Mouse (Mus musculus) CH12.LX (cell line): ENCODE measurements around the gene Macrod1.

ENCODE experiments used
- CHD1 ChIP-seq: IDR thresholded peaks from 2 replicates; pipeline ENCODE4 v1.6.1; 2012; ENCODE audit warnings: low read depth, low read length, improper control_type of control experiment, inconsistent platforms
- CHD2 ChIP-seq: IDR thresholded peaks from 2 replicates; pipeline ENCODE4 v1.6.1; 2011; ENCODE audit warnings: low read length, improper control_type of control experiment
- CTCF ChIP-seq, 2 experiments: IDR thresholded peaks in 1 of 2; conservative IDR thresholded peaks in 1 of 2; 2 replicates each; pipeline ENCODE4 v1.5.1; 2011 to 2012; ENCODE audit warnings: low read depth in 2 of 2, low read length in 2 of 2, improper control_type of control experiment in 1 of 2, inconsistent platforms in 1 of 2, mild to moderate bottlenecking in 1 of 2, moderate library complexity in 1 of 2
- EP300 ChIP-seq: IDR thresholded peaks from 2 replicates; pipeline ENCODE4 v1.6.1; 2011; ENCODE audit warnings: low read length, improper control_type of control experiment
- HCFC1 ChIP-seq: IDR thresholded peaks from 2 replicates; pipeline ENCODE4 v1.6.1; 2012; ENCODE audit warnings: low read depth, mild to moderate bottlenecking, inconsistent platforms, low read length, improper control_type of control experiment
- JUND ChIP-seq: conservative IDR thresholded peaks from 2 replicates; pipeline ENCODE4 v1.6.1; 2011; ENCODE audit warnings: low read depth, low read length, improper control_type of control experiment
- MAFK ChIP-seq: IDR thresholded peaks from 2 replicates; pipeline ENCODE4 v1.6.1; 2011; ENCODE audit warnings: low read length, improper control_type of control experiment; ENCODE audit not compliant: insufficient replicate concordance
- POLR2A ChIP-seq: IDR thresholded peaks from 2 replicates; pipeline ENCODE4 v1.6.1; 2011; ENCODE audit warnings: low read depth, mild to moderate bottlenecking, improper control_type of control experiment, low read length
- SIN3A ChIP-seq: IDR thresholded peaks from 2 replicates; pipeline ENCODE4 v1.6.1; 2012; ENCODE audit warnings: low read length, improper control_type of control experiment, inconsistent platforms
- UBTF ChIP-seq: IDR thresholded peaks from 2 replicates; pipeline ENCODE4 v1.6.1; 2012; ENCODE audit warnings: low read depth, mild to moderate bottlenecking, inconsistent platforms, low read length, improper control_type of control experiment, moderate library complexity

- TF ChIP-seq CTCF (conservative IDR thresholded peaks at IDR 0.05 in 1 of 2, IDR thresholded peaks at IDR 0.05 in 1 of 2; ENCODE audit: low read depth in 2 of 2, low read length in 2 of 2) (no peak), HCFC1 (no peak), EP300 (no peak), POLR2A (no peak), UBTF (no peak), CHD2 (no peak), CHD1 (no peak), JUND (no peak), SIN3A (no peak), MAFK (no peak)
These were observed 38.1 kb upstream of the Macrod1 start for GRCm38 (mm10) chr19:7018546-7018945.
